Mouse (Mus musculus): ENCODE results near the gene G430095P16Rik. TPM values are rescaled to one million over a fixed set of nuclear protein-coding genes. Genes with fewer than 3 reads are reported as not detected.
A peak's percentile ranks its signal among the peaks of the same experiment; 100 is the strongest.

The G430095P16Rik gene
- polyA plus RNA-seq, 1 experiment: 20.7 TPM

DNA sequence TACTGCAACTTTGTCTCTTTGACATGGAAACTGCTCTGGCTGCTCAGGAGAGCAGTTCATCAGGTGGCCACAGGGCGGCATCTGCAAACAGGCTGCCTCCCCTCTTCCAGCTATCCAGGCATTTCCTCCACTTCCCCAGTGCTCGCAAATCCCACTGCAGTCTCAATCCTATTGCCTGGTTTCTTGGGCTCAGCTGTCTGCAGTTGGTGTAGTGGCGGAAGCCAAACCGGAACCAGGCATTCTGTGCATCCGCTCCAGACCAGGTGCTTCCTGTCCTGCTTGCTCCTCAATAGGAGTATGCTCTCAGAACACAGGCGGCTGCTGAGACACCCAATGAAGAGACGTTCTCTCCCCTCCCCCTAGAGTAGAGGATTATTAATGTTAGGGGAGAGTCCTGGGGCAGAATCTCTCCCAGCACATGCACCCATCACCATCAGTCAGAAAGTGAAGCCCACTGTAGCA is 22.9 kb upstream of the G430095P16Rik start:
- no peak for TF ChIP-seq GATA1 (IDR thresholded peaks at IDR 0.05; ENCODE audit: low read length)

DNA sequence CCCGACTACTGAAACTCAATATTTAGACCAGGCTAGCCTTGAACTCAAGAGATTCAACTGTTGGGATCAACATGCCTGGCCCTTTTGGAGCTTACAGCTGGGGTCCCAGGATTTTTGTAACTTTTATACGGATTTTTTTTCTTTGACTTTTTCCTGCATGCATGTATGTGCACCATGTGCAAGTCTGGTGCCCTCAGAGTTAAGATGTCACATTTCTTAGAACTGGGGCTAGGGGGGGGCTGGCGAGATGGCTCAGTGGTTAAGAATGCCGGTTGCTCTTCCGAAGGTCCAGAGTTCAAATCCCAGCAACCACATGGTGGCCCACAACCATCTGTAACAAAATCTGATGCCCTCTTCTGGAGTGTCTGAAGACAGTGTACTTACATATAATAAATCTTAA is 22.3 kb upstream of the G430095P16Rik start:
- TF ChIP-seq GATA1 (IDR thresholded peaks at IDR 0.05; ENCODE audit: low read length): no peak

DNA sequence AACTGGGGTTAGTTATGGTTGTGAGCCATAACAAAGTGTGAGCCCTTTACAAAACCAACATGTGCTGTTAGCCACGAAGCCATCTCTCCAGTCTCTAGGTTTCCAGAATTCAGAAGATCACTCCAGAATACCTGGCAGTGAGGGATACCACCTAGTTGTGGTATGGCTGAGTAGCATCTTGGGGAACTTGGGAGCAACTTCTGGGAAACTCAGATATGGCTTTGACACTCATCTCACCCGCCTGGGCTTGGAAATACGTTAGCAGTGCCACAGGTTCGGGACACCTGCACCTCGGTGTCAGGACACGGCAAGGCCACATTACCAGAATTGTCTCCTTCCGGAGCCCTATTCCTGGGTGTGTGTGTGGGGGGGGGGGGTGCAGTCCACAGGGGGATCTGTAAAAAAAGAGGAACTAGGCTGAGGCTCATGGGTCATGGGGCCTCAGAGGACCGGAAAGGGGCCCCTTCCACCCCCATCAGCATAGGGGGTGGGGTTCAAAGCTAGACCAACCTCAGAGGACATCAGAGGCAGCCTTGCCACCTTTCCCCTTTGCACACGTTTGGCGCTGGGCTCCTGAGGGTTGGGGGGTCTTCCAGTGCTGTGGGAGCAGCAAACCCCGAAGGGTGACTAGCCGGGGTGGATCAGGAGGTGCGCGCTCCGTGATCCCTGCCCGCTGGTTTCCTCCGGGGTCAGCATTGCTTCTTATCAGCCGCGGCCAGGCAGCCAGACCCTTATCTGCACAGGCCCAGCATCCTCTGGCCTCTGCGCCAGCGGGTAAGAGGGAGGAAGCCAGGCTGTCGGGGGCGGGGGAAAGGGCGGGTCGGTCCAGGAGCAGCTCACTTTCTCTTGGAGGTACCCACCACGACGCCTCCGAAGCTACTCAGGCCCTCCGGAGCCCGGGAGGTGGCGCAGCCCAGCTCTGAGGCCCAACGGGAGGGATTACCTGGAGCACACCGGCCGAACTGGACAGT is 21.6 kb upstream of the G430095P16Rik start, which contains the start of gene Lyl1:
TSS of gene Lyl1 (plus strand) at position 517 of the 971 bp plus-strand sequence.
- peak; percentile 53 for TF ChIP-seq GATA1 (IDR thresholded peaks at IDR 0.05; ENCODE audit: low read length)

DNA sequence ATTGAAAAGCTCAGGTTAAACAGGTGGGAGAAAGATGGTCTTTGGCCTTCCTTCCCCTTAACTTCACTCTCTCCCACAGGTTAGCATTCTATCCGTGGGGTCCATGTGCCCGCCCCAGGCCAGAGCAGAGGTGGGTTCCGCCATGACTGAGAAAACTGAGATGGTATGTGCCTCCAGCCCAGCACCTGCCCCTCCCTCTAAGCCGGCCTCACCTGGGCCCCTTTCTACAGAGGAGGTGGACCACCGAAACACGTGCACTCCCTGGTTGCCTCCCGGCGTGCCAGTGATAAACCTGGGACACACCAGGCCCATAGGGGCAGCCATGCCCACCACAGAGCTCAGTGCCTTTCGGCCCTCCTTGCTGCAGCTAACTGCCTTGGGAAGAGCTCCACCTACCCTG is 20.2 kb upstream of the G430095P16Rik start:
- TF ChIP-seq GATA1 (IDR thresholded peaks at IDR 0.05; ENCODE audit: low read length): no peak

DNA sequence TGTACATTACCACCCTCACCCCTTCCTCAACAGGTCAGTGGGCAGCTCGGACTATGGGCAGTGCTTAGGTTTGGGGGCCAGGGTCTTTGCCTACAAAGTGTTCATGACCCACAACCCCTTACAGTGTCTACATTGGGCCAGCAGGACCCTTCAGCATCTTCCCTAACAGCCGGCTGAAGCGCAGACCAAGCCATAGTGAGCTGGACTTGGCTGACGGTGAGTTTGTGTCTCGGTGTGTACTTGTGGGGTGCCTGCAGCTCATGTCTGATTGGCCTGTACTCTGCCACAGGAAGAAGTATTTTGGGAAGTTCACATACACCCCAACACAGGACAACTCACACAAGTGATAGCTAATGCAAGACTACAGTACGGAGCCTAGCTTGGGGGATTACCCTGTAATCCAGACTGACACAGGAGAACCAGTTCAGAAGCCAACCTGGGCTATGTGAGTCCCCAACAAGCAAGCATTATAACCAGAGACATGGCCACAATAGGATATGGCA is 19.8 kb upstream of the G430095P16Rik start:
- TF ChIP-seq GATA1 (IDR thresholded peaks at IDR 0.05; ENCODE audit: low read length): no peak

DNA sequence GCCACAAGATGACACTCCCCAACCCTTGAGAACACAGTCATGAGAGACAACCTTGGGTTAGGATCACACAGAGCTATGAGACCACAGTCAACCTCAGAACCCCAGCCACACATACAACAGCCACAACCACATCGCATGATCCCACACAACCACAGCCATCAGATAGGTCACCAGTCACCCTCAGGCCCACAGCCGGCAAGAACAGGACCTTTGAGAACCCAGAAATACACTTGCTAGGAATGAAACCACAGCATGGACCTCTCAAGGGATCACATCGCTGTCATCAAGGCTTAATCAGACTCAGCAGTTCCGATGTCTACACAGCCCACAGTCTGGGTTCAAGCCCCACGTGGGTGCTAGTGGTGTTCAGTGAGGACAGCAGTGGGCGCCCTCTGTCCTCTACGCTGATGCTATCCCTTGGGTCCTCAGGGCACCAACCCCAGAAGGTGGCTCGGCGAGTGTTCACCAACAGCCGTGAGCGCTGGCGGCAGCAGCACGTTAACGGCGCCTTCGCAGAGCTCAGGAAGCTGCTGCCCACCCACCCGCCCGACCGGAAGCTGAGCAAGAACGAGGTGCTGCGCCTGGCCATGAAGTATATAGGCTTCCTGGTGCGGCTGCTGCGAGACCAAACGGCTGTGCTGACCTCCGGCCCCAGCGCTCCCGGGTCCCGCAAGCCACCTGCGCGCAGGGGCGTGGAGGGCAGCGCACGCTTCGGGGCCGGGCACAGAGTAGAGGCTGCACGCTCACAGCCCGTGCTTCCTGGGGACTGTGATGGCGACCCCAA is 19.1 kb upstream of the G430095P16Rik start:
- peak; percentile 98 for TF ChIP-seq GATA1 (IDR thresholded peaks at IDR 0.05; ENCODE audit: low read length)

DNA sequence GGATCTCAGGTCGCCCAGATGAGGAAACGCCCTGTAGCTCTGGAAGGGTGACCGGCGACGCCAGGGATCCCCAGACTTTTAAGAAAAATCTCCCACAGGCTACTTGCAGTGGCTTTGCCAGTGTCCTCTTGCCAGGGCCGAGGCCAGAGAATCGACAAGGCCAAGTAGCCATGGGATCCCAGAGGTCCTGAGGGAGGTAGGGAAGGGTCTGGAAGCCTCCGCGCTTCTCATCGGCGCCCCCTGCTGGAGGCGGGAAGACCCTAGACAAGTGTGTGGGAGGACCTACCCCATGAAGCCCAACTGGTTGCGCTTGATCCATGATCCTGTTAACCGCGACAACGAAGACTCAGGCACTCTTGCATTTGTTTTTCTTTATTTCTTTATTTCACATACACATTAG is 18.5 kb upstream of the G430095P16Rik start:
- TF ChIP-seq GATA1 (IDR thresholded peaks at IDR 0.05; ENCODE audit: low read length): no peak

DNA sequence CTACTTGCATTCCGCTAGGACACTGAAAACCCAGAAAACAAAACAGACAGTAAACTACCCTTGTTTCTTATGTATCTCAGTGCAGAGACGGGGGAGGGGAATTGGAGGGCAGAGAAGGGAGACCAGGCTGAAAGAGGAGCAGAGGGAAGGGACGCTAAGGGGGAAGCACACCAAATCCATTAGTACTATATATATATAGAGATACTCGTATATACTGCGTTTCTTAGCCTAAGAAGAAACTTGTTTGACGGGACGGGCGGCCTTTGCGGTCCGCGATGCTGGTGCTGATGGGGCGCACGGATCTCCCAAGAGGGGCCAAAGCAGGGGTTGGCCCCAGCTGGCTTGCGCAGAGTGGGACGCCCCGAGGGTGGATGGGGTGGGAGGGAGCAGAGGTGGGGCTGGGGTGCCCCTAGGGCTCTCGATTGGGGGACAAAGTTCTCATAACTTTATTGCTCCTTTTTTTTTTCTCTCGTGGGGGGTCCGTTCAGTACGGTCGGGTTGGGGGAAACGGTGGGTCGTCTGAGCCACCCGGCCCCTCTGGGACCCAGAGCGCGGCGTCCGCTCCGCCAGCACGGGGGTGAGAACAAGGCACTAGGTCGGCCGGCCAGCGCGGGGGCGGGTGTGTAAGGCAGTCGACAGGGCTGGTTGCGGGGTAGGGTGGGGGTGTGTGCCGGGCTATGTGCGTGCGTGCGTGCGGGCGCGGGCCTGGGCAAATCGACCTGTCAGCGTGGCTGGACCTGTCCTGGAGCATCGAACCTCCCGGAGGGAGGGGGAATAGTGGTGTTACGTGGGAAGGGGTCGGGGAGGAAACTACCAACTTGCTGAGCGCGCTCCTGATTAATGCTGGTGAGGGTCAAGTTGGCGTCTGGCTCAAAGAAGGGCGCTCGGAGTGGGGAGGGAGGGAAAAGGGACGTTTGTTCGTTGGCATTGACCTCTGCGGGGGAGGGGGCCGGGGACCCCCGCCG is 17.7 kb upstream of the G430095P16Rik start:
- no peak for TF ChIP-seq GATA1 (IDR thresholded peaks at IDR 0.05; ENCODE audit: low read length)

DNA sequence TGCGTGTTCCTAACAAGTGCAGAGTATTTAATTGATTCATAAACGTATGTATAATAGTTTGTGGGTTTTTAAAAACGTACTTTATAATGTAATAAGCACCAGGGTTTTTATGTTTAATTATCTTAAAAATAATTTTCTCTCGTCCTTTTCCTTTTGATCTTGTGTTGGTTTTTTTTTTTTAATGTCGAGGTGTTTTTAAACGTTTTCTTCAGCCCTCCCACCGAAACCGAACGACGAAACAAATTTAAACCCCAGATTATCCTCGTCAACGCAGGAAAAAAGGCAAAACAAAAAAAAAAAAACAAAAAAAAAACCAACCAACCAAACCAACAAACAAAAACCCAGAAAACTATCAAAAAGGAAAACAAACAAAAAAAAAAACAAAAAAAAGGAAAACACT is 16.8 kb upstream of the G430095P16Rik start:
- TF ChIP-seq GATA1 (IDR thresholded peaks at IDR 0.05; ENCODE audit: low read length): no peak

DNA sequence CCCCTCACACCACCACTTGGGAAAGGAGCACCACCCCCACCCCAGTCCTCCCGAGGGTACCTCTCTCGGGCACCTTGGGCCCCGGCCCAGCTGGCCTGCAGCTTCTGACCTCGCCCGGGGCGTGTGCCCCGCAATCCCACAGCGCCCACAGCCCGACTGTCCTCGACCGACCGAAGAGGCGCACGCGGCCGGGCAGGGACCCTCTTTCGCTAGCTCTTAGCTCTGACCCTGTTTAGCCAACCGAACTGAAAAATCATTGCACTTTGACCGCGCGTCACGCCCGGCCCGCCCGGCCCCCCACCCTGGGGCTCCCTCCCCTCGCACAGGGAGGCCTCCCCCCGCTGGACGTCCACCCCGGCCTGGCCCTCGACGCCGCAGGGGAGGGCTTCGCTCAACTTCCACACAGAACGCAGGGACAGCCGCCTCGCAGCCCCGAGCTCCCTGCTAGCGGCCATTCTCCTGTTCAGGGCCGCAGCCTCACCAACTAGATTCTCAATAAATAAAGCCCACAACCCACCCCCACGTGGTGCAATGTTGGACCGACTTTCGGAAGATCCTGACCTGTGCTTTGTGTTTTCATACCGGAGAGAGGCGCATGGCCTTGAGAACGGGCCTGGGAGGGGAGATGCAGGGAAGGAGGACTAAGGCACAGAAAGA is 16.1 kb upstream of the G430095P16Rik start:
- TF ChIP-seq GATA1 (IDR thresholded peaks at IDR 0.05; ENCODE audit: low read length): no peak

DNA sequence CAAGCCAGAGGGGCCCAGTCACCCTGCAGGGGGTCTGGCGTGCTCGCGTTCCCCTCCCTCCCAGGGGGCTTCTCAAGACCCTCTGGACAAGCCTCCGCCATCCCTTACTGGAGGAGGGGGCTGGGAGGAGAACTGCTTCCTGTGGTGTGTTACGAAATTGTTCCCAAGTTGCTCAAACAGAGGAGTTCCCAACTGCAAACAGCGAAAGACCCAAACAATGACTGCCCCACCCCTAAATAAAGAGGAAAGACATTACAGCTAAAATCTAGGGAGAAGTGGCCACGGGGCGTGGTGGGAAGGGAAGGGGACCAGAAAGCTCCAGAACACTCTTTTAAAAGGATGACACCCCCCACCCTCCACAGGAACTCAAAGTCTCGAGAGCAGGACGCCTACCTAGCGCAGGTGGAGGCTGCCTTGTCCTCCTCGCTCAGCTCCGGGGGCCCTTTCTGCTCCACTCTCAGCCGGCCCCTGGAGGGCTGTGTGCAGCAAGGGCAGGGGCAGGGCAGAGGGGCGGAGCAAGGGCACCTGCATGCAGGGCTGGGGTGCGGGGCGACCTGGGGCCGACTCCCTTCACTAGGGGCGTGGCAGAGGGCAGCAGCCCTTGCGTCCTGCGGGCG is 15.4 kb upstream of the G430095P16Rik start:
- no peak for TF ChIP-seq GATA1 (IDR thresholded peaks at IDR 0.05; ENCODE audit: low read length)

DNA sequence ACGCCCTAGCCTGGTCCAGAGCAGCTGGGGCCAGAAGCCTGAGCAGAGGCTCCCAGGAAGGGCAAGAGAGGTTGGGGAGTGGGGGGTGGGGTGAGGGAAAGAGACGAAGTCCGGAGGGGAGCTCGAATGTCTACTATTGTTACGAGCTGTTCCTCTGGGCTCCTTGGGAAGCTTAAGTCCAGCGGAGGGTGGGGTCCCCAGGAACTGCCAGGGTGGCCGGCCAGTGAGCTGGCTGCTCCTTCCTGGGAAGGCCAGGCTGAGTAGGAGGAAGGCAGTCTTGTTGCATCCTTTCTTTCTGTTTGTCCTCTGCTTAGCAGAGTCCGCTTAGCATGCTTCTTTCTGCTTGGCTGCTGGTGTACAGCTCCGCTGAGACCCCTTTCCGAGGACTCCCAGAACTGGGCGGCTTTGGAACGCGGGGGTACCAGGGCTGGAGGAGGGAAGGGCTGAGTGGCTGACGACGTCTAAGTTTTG is 14.7 kb upstream of the G430095P16Rik start:
- TF ChIP-seq GATA1 (IDR thresholded peaks at IDR 0.05; ENCODE audit: low read length): no peak

DNA sequence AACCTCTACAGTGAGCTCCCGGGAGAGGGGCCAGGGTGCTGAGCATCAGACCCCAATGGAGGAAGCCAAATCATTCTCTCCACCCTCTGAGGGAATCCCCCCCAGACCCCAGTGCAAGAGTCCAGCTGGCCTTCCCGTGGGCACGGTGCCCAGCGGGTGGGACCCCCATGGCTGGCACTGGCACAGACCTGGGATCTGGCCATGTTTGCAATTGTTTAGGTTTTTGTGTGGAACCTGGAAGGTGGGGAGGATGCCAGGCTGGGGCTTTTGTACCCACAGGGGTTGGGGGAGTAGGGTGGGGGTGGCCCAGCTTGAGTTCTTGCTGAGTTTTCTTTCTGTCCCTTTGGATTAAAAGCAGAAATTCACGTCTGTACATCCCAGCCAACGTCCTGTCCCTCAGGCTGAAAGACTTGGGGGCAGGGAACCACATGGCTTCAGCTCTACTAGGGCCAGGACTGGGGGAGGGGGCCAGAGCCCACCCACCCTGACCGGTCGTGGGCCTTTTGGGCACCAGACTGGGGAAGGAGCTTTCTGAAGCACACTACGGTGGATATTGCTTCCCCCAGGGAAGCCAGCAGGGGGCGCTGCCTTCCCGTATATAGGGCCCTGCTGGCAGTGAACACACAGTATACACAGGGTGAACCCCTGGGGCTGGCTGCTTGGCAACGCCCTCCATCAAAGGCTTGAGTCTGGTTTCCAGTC is 13.9 kb upstream of the G430095P16Rik start:
- no peak for TF ChIP-seq GATA1 (IDR thresholded peaks at IDR 0.05; ENCODE audit: low read length)
